Mouse (Mus musculus) olfactory bulb, adult 2 months (tissue): ENCODE measurements around the gene Uvrag.

Source experiments
- CTCF ChIP-seq: fragments of 200-500 bp; IDR thresholded peaks from 2 replicates; pipeline ENCODE4 v1.5.1; 2012; ENCODE audit warnings: low read depth, mild to moderate bottlenecking, low read length, moderate library complexity; ENCODE audit not compliant: insufficient read depth
- POLR2A ChIP-seq: fragments of 200-500 bp; IDR thresholded peaks from 2 replicates; pipeline ENCODE4 v1.6.1; 2012; ENCODE audit warnings: mild to moderate bottlenecking, low read depth, low read length, moderate library complexity; ENCODE audit not compliant: insufficient read depth

DNA sequence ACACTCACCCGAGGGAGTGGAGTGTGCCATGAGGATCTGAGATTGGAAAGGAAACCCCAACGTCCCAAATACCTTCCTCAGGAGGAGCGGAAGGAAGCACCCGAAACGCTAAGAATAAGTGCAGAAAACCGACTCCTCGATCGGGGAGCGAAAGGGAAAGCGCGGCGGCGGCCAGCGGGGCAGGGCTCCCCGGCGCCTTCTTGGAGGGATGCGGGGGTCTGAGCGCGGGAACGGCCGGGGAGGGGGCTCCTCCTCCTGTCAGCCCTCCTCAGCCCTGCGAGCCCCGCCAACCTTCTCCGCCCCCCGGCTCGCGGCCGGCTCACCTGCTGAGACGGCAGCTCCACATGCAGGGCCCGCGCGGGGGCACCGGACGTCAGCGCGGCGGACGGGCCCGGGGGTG is 430 bp downstream of the Uvrag start:
- TF ChIP-seq POLR2A (no peak), CTCF (no peak)
